Mouse (Mus musculus) testis, adult 2 months (tissue): Measurements from ENCODE around the gene Tas2r109. TPM values are rescaled to one million over a fixed set of nuclear protein-coding genes. Genes with fewer than 3 reads are reported as not detected.
"Not testable (repeated sequence)": the region's sequence is repeated elsewhere in the genome, so short reads cannot be mapped to it uniquely, and the experiment has no call there.

Experiments used
- H3K27ac ChIP-seq: fragments of 200-500 bp; 2 replicates; pipeline ENCODE4 v1.5.1; 2012; ENCODE audit warnings: low read depth, low read length; ENCODE audit not compliant: control insufficient read depth, insufficient read depth
- H3K27me3 ChIP-seq: fragments of 200-500 bp; 2 replicates; pipeline ENCODE4 v1.6.1; 2012; ENCODE audit warnings: mild to moderate bottlenecking, low read length, moderate library complexity; ENCODE audit not compliant: control insufficient read depth, insufficient read depth
- H3K36me3 ChIP-seq: fragments of 200-500 bp; 2 replicates; pipeline ENCODE4 v1.6.1; 2012; ENCODE audit warnings: mild to moderate bottlenecking, low read length; ENCODE audit not compliant: control insufficient read depth, insufficient read depth
- H3K4me1 ChIP-seq: fragments of 200-500 bp; 2 replicates; pipeline ENCODE4 v1.6.1; 2012; ENCODE audit warnings: low read length; ENCODE audit not compliant: control insufficient read depth, insufficient read depth
- H3K4me3 ChIP-seq: fragments of 200-500 bp; 2 replicates; pipeline ENCODE4 v1.5.1; 2012; ENCODE audit warnings: low read depth, mild to moderate bottlenecking, low read length, moderate library complexity, mixed read lengths; ENCODE audit not compliant: control insufficient read depth
- CTCF ChIP-seq: fragments of 200-500 bp; IDR thresholded peaks from 2 replicates; pipeline ENCODE4 v1.5.1; 2012; ENCODE audit warnings: low read depth, mild to moderate bottlenecking, inconsistent platforms, low read length, moderate library complexity; ENCODE audit not compliant: control insufficient read depth, insufficient read depth, insufficient replicate concordance
- POLR2A ChIP-seq: fragments of 200-500 bp; IDR thresholded peaks from 2 replicates; pipeline ENCODE4 v1.6.1; 2012; ENCODE audit warnings: low read depth, mild to moderate bottlenecking, inconsistent platforms, low read length, moderate library complexity; ENCODE audit not compliant: control insufficient read depth
- polyA plus RNA-seq: library from polyadenylated mRNA; depleted of rRNA; stranded (reverse); fragments of >200 nt; gene quantifications from 2 replicates; pipeline ENCODE4 v1.2.3, GENCODE M21; 2012; rRNA removed

Gene Tas2r109
- not detected in 2 replicates for polyA plus RNA-seq

DNA sequence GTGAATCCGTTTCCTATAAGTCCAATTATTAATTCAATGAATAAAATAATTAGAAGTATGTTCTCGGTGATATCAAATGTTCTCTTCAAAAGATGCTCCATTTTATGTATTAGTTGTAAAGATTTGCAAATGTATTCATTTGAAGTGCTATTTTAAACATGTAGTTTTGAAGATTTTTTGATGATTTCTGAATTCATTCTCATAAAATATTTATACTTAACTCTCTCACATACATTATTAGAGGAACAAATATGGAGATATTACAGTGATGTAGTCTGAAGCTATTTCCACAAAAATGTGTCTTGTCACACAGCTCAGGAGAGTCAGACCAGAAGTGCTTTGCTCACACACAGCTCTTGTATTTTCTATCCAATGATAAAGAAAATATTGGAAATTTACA, at the start of gene Tas2r109:
Gene Tas2r109, minus strand, starts transcription at position 101 of the 400 bp plus-strand sequence.
- TF ChIP-seq CTCF (no peak), POLR2A (no peak)
- Histone ChIP-seq H3K27me3 (no peaks in the 10 kb centered on the region), H3K27ac (no peak within 1 kb of the TSS), H3K36me3 (no peaks in the 10 kb centered on the region), H3K4me3 (no peak within 1 kb of the TSS), H3K4me1 (no peaks in the 10 kb centered on the region)

DNA sequence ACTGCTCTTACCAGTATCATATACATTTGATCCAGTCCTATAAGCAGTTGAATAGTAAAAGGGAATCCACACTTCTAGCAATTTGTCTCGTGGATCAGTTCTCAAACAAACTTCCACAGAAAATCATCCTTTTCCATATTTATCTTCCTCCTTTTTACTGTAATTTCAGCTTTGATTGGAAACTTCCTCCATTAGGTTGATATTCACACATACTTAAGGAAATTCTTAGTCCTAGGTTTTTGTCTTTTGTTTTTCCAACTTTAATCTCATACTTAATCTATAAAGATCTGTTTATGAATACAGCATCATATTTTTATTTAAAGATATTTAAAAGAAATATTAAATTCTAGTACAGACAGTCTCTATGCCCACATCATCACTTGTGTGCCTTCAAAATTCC, 22.9 kb downstream of the Tas2r109 start, which contains the start of gene Tas2r131:
Gene Tas2r131, minus strand, starts transcription at position 101 of the 400 bp plus-strand sequence.
- Histone ChIP-seq H3K4me3 (no peak within 1 kb of the TSS), H3K27me3 (no peaks in the 10 kb centered on the region), H3K27ac (no peak within 1 kb of the TSS), H3K4me1 (no peaks in the 10 kb centered on the region), H3K36me3 (no peaks in the 10 kb centered on the region)
- TF ChIP-seq CTCF, result no peak
- no peak for TF ChIP-seq POLR2A

DNA sequence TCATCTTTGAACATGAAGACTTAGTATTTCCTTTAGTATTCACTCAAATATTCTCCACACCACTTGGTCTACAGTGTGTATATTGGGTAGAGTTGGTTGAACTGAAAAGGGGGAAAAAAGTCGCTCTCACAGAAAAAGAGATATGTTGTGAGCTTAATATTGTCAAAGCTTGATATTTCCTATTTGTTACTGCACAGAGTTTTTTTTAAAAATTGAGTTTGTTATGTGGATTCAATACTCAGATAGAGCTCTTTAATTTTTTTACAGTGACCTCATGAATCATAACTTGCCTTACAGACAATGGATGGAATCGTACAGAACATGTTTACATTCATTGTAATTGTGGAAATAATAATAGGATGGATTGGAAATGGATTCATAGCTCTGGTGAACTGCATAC, 30.0 kb downstream of the Tas2r109 start, which contains the start of gene Tas2r129:
Gene Tas2r129, plus strand, starts transcription at position 301 of the 400 bp plus-strand sequence.
- no peaks in the 10 kb centered on the region for H3K27me3 ChIP-seq
- no peak for TF ChIP-seq POLR2A
- no peak within 1 kb of the TSS for H3K27ac ChIP-seq
- H3K4me3 ChIP-seq, result no peak within 1 kb of the TSS
- no peaks in the 10 kb centered on the region for H3K4me1 ChIP-seq
- no peaks in the 10 kb centered on the region for H3K36me3 ChIP-seq

DNA sequence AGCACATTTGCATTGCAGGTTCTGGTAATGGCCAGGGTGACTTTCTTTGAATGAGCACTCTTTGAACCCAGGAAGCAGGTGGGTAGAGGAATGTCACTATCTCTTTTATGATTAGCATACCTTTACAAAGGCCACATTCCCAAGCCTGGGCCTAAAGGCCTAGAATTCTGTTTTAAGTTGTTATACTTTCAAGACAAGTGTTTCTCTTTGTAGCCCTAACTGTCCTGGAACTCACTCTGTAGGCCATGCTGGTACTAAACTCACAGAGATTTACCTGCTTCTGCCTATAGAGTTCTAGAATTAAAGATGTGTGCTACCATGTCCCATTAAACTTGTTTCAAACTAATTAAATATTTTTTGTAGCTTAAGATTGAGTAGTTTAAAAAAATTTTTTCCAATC, 39.4 kb downstream of the Tas2r109 start:
- H3K4me3 ChIP-seq, H3K27me3 ChIP-seq, H3K27ac ChIP-seq, H3K4me1 ChIP-seq, H3K36me3 ChIP-seq: not testable (repeated sequence)

Other genes with a start within 250 kb of the Tas2r109 start
- not detected in 2 replicates for gene Tas2r115, start 242.9 kb downstream of the Tas2r109 start, polyA plus RNA-seq
- gene Tas2r124, start 226.2 kb downstream of the Tas2r109 start, polyA plus RNA-seq, result not detected in 2 replicates
- not detected in 2 replicates for gene Tas2r102, start 218.8 kb downstream of the Tas2r109 start, polyA plus RNA-seq
- gene Tas2r136, start 202.8 kb downstream of the Tas2r109 start, polyA plus RNA-seq, result not detected in 2 replicates
- not detected in 2 replicates for gene Tas2r117, start 178.1 kb downstream of the Tas2r109 start, polyA plus RNA-seq
- not detected in 2 replicates for gene Tas2r123, start 133.8 kb downstream of the Tas2r109 start, polyA plus RNA-seq
- not detected in 2 replicates for gene Tas2r116, start 125.5 kb downstream of the Tas2r109 start, polyA plus RNA-seq
- gene Tas2r110, start 113.0 kb downstream of the Tas2r109 start, polyA plus RNA-seq, result not detected in 2 replicates
- gene Tas2r113, start 88.0 kb downstream of the Tas2r109 start, polyA plus RNA-seq, result not detected in 2 replicates
- gene Tas2r125, start 71.3 kb downstream of the Tas2r109 start, polyA plus RNA-seq, result not detected in 2 replicates
- gene Tas2r129, start 29.9 kb downstream of the Tas2r109 start, polyA plus RNA-seq, result not detected in 2 replicates
- not detected in 2 replicates for gene Tas2r131, start 23.0 kb downstream of the Tas2r109 start, polyA plus RNA-seq
- gene Tas2r103, start 56.1 kb upstream of the Tas2r109 start, polyA plus RNA-seq, result not detected in 2 replicates
- not detected in 2 replicates for gene Tas2r140, start 74.9 kb upstream of the Tas2r109 start, polyA plus RNA-seq
- gene Smim10l1, start 123.9 kb upstream of the Tas2r109 start, polyA plus RNA-seq, result 8.2 and 8.8 TPM in 2 replicates